Mouse (Mus musculus) cerebellum, adult 18-20 months (tissue): ENCODE results near the gene Ubc.
"Not testable (repeated sequence)": the region's sequence is repeated elsewhere in the genome, so short reads cannot be mapped to it uniquely, and the experiment has no call there.

Experiments
- DNase-seq, 2 experiments: peaks; one replicate each; pipeline ENCODE4 v3.0.0; 2021

Gene Ubc

DNA sequence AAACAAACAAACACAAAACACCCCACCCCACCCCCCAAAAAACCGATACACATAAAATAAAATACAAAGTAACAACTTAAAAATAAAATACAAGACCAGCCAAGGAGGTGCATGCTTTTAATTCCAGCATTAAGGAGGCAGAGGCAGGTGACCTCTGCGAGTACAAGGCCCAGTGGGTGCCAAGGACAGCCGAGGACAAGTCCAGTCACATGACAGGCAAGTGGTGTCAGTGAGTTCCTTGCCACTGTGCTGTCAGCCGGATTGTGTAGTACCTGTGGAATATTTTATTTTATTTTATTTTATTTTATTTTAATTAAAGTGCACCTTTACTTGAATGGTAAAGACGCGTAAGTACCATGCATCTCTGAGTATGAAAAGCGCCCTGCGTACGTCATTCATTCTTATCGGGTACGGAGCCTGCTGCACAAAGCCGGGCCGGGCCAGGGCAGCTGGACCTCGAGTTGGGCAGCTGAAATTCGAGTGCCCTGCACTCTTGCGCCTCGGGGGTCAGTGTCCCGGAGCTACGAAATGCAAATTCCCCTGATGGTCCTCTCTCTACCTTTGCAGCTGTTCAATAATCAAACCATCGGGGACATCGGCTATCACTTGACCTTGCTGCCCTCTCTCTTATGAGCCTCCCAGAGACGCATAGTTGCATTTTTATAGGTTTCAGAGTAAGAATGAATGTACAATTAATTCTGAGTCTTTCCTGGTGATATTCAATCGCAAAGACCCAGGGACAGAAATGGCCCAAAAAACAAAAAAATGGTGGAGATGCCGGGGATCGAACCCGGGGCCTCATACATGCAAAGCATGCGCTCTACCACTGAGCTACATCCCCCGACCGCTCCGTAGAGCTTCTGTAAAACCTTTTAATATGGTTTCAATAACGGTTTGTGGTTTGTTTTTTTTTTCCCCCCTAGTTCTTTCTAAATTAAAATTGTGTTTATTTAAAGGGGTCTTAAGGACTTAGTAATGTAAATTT is 13.8 kb upstream of the Ubc start:
- DNase-seq = peak; percentile 57 to 74

DNA sequence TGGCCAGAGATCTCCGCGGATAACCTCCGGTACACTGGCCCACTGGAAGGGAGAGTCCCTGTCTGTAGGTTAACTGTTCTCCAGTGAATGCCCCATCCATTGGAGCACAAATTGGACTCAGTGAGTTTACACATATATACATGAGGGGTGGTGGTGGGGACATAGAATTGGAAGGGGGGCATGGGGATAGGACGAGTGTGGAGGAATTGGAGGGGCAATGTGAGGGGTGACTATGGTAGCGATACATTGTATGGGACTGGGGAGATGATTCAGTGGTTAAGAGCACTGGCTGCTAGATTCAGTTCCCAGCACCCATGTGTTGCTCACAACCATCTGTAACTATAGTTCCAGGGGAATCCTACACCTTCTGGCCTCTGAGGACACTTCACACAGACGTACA is 13.0 kb upstream of the Ubc start:
- DNase-seq = no peak

DNA sequence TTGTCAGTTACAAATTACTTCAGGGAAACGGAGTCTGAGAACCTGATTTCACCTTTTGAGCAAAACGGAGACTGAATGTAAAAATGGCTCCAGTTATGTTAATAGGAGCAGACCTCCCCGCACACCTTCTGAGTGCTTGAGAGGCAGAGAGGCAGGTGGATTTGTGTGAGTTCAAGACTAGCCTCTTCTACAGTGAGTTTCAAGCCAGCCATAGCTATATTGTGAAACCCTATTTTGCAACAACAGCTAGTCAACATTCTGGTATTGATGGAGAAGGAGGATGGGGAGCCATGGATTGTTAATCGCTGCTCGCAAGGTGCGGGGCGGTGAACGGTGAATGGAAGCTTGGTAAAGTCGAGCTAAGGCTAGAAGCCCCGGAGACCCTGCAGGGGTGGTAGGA is 12.5 kb upstream of the Ubc start:
- no peak for DNase-seq

GRCm38 (mm10) chr5:125400903-125401302 is 10.9 kb upstream of the Ubc start:
- DNase-seq = no peak

DNA sequence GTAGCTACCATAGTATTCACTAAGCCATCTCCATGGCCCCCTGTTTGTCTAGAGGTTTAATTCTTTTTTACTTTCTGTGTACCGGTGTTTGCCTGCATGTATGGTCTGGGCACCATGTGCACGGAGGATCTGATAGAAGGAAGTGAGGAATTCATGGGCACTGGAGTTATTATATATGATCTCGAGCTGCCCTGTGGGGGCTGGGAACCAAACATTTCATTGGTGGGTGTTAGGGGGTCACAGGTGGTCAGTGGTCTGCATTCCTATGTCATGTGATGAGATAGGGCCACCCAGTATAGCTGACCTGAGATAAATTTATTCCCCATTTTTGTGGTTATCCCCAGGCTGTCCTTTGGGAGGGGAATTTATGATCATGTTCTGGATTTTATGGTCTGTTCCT is 5.0 kb upstream of the Ubc start:
- DNase-seq = no peak

DNA sequence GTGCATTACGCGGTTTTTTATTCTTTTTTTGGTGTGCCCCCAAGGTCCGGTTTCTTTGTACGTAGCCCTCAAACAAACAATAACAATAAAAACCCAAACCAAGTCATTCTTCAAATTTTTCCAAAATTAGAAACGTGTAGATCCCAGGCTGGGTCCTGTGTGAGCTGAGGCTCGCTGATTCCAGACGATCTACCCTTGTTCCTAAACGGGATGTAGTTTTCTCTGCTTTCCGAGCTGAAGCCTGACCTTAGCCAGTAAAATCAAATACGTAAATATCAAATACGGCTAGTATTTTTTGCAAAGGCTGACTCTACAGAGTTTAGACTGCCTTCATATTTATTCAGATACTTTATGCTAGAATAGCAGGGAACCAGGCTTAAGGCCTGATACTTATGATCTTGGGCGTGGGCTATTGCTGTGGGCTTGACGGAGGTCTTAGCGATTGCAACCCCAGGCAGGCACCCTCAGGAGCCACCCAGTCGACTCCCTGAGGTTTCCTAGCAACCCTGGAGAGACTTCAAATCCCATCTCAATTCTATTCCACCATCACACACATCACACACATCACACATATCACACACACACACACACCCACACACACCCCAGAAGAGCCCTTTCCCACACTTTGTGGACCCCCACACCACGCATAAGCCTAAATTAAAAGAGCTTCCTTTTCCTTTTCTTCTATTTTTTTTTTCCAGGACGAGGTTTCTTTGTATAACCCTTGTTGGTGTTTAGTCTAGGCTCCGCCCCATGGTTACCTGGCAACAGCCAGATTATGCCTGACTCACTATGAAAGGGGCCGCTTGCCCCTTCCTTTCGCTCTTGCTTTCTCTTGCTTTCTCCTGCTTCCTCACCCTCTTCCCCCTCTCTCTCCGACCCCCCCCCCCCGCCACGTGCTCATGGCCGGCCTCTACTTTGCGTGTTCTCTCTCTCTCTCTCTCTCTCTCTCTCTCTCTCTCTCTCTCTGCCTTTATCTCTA is 3.9 kb upstream of the Ubc start:
- DNase-seq = peak; percentile 56 to 64

DNA sequence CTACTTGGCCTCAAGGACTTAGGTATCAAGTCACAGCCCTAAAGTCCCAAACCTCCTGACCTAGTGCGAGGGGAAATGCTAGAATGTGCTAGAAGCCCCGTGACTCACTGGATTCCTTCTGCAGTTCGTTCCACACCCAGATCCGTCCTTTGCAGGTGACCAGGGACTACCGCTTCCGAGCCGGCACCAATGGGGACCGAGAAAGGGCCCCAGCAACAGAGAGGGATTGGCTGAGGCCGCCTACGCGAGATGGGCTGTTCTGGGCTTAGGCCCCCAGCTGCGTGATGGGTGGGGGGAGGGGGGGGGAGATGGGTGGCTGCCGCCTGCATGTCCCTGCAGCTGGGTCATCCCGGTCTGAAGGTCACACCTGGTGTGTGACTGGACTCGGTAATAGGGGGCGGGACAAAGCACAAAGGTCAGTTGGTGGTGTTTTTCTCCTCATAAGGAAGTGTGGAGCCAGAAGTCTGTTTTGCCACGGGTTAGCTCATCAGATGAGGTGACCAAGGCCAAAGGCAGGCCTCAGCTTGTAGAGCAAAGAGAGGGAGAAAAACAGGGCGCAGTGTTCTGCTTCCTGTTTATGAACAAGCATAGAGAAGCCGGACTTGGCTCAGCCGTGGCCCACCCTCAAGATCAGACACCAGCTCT is 3.1 kb upstream of the Ubc start:
- peak; percentile 95 to 96 for DNase-seq

DNA sequence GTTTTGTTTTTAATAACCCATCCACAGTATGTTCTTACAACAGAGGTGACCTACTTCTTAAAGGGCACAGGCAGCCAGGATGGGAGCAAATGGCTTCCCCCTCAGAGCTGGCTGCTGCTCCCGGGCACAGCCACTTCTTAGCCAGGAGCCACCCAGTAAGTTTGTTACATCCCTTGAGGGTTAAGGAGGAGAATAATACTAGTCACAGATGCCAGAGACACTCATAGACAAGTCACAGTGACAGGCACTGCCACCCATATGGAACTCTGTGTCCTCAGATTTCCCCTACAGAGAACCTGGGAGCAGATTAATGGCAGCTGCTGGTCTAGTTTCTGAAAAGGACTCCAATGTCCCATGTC is 2.6 kb upstream of the Ubc start:
- no peak for DNase-seq

- DNase-seq = not testable (repeated sequence)
Measured at GRCm38 (mm10) chr5:125392176-125392575, 2.2 kb upstream of the Ubc start.

DNA sequence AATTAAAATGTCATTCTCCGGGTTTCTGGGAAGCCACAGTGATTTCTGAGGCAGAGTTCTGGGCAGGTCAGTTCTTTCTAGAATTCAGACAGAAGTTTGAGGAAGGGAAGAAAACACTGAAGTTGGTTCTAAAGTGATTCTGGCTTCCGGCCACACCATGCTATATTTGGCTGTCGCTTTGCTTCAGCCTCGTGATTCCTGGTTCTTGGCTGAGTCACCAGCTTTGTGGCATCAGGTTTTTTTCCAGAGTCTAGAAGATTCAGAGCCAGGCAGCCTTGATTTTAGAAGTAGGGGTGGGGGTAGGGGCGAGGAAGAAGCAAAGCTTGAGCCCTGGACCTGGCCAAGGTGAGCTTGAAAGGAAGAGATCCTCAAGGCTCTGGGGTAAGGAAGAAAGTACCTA is 1.6 kb upstream of the Ubc start:
- peak; percentile 75 to 78 for DNase-seq

- DNase-seq = peak in 1 of 2 experiments; percentile 38
Measured at GRCm38 (mm10) chr5:125390906-125391477, 990 bp upstream of the Ubc start.

DNA sequence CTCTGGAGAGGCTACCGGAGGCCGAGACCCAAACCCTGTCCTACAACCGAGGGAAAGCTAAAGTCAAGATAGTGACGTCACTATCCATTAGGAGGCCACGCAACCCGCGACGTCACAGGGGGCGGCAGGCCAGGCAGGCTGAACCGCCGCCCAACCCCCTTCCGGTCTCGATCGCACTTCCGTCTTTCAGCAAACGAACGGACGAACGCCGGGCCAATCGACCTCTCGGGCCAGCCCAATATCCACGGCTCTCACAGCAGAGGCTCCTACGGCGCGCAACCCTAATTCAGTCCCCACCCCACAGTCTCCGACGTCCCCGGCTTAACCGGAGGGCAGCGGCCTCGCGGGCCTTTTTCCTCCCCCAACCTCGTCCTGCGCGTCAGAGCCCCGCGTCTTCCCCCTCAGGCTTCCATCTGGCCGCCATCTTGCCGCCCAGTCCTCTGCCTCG is 847 bp downstream of the Ubc start, which contains the start of gene Gm10382:
TSS of gene Gm10382 (plus strand) at position 192 of the 448 bp plus-strand sequence.
- peak; percentile 72 to 82 for DNase-seq

- no peak for DNase-seq
Measured at GRCm38 (mm10) chr5:125388358-125389092, 1.5 kb downstream of the Ubc start.

- DNase-seq = not testable (repeated sequence)
Measured at GRCm38 (mm10) chr5:125387295-125387694, 2.7 kb downstream of the Ubc start.

- no peak for DNase-seq
Measured at GRCm38 (mm10) chr5:125385215-125385940, 4.6 kb downstream of the Ubc start.

- DNase-seq = no peak
Measured at GRCm38 (mm10) chr5:125384512-125385214, 5.3 kb downstream of the Ubc start.

- DNase-seq = no peak
Measured at GRCm38 (mm10) chr5:125383637-125384420, 6.2 kb downstream of the Ubc start.

DNA sequence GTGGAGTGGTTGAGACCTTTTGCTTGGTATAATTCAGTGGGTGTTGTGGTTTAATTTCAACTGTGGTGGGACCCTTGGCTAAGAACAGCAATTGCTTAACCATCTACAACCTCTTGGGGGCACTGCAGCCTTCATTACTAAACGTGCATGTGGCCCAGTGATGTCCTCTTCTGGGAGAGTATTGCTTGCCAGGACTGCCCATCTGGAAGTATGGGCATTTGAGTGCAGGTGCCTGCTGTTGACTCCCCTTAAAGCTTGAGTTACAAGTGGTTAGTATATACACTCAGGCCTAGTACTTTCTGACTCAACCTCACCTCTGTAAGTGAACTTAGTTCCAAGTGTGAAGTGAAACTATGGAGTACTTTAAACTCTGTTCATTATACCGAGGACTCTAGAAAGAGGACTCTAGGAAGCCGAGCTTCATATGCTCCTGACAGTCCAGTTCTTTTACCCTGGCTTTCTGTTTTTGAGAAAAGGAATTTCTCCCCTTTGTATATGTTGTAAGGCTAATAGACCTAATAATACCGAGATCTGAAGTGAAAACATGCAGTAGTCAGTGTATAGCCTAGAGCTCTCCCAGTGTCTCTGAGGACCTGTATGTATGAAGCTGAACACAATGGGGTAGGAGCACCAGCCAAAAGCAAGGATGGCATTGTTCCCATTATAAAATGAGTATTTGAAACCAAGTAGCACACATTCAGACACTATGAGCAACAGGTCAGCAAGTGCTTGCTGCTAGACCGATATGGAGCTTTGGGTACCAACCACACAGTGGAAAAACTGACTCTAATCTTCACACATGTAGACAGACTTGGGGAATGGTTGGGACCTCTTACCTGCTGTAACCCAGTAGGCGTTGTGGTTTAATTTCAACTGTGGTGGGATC is 7.1 kb downstream of the Ubc start:
- peak; percentile 69 to 72 for DNase-seq
